Mouse (Mus musculus) liver, adult 2 months (tissue): Measurements from ENCODE around the gene Bhlhe40.

Source experiments
- CTCF ChIP-seq: fragments of 200-500 bp; IDR thresholded peaks from 2 replicates; pipeline ENCODE4 v1.5.1; 2011; ENCODE audit warnings: low read depth, low read length, control low read depth
- POLR2A ChIP-seq: fragments of 200-500 bp; IDR thresholded peaks from 2 replicates; pipeline ENCODE4 v1.6.1; 2011; ENCODE audit warnings: low read length, control low read depth; ENCODE audit not compliant: insufficient read depth; ENCODE audit errors: extremely low read depth

- TF ChIP-seq CTCF = no peak
- TF ChIP-seq POLR2A = no peak
Measured at GRCm38 (mm10) chr6:108702648-108703047, 42.2 kb downstream of the Bhlhe40 start.
